Mouse (Mus musculus) heart, embryonic 16.5 days (tissue): ENCODE results near the gene Cry2. TPM values are rescaled to one million over a fixed set of nuclear protein-coding genes. Genes with fewer than 3 reads are reported as not detected.
A peak's percentile ranks its signal among the peaks of the same experiment; 100 is the strongest.
"Not testable (repeated sequence)": the region's sequence is repeated elsewhere in the genome, so short reads cannot be mapped to it uniquely, and the experiment has no call there.

Experiments used
- ATAC-seq: fragments of 200-750 bp; cut with Nextera tagmentation; replicated peaks from 2 replicates; pipeline ENCODE4 v1.8.0; 2017; ENCODE audit warnings: moderate number of reproducible peaks; ENCODE audit not compliant: insufficient read depth, low FRiP score; ENCODE audit errors: extremely low read depth
- H3K27ac ChIP-seq: fragments of 300-500 bp; sonication (generic); 2 replicates; pipeline ENCODE4 v1.5.1; 2014; ENCODE audit warnings: mild to moderate bottlenecking, low read length, control low read depth, moderate library complexity
- H3K27me3 ChIP-seq: fragments of 300-500 bp; sonication (generic); 2 replicates; pipeline ENCODE4 v1.6.1; 2014; ENCODE audit warnings: low read length, mixed read lengths; ENCODE audit not compliant: control insufficient read depth, insufficient read depth
- H3K36me3 ChIP-seq: fragments of 300-500 bp; sonication (generic); 2 replicates; pipeline ENCODE4 v1.6.1; 2014; ENCODE audit not compliant: control insufficient read depth, insufficient read depth
- H3K4me1 ChIP-seq: fragments of 300-500 bp; sonication (generic); 2 replicates; pipeline ENCODE4 v1.6.1; 2014; ENCODE audit warnings: low read length, mixed read lengths; ENCODE audit not compliant: control insufficient read depth, insufficient read depth
- H3K4me2 ChIP-seq: fragments of 300-500 bp; sonication (generic); 2 replicates; pipeline ENCODE4 v1.6.1; 2014; ENCODE audit warnings: low read depth, mild to moderate bottlenecking, control low read depth, low read length
- H3K4me3 ChIP-seq: fragments of 300-500 bp; sonication (generic); 2 replicates; pipeline ENCODE4 v1.5.1; 2014; ENCODE audit warnings: mild to moderate bottlenecking, control low read depth, low read length
- H3K9ac ChIP-seq: fragments of 300-500 bp; sonication (generic); 2 replicates; pipeline ENCODE4 v1.6.1; 2014; ENCODE audit warnings: low read length, control low read depth
- H3K9me3 ChIP-seq: fragments of 300-500 bp; sonication (generic); replicated peaks from 2 replicates; pipeline ENCODE4 v1.6.1; 2016; ENCODE audit warnings: low read length; ENCODE audit not compliant: control insufficient read depth
- WGBS: fragments of 180-500 bp; shearing (Covaris S2); extraction: QIAGEN DNeasy Blood & Tissue Kit; methylation state at CpG from one replicate; pipeline ENCODE4 v1.1.7; 2014; 5-methylcytosine and 5-hydroxymethylcytosine counted together
- polyA plus RNA-seq: library from polyadenylated mRNA; unstranded; fragments of >200 nt; fragmentation: Nextera tagmentation; extraction: Ambion mirVana; gene quantifications from 2 replicates; pipeline ENCODE4 v1.2.1, GENCODE M21; 2015

Cry2 gene
- polyA plus RNA-seq, 1 experiment from 2014 or later = 18.4 TPM

- Histone ChIP-seq H3K4me1 (0 out of 2 replicates have a peak, but pooled peaks cover 2% of the 10 kb centered on the region), H3K36me3 (peaks cover 12% of the 10 kb centered on the region), H3K27me3 (0 out of 2 replicates have a peak, but pooled peaks cover 2% of the 10 kb centered on the region), H3K9me3 (no peaks in the 10 kb centered on the region), H3K9ac (peak overlapping the region; percentile 71), H3K27ac (no peak overlapping the region), H3K4me2 (peak overlapping the region; percentile 94), H3K4me3 (peak overlapping the region; percentile 63)
- 0 out of 2 replicates have a peak, but pooled peaks have one; percentile 10 for ATAC-seq
- WGBS = 5% methylated on average over 18 of the region's 22 CpGs
Observed at GRCm38 (mm10) chr2:92400682-92401081, 33.2 kb downstream of the Cry2 start.

GRCm38 (mm10) chr2:92399877-92400276, 34.0 kb downstream of the Cry2 start:
- H3K27me3 ChIP-seq, H3K9ac ChIP-seq, H3K4me3 ChIP-seq, H3K9me3 ChIP-seq, ATAC-seq, H3K36me3 ChIP-seq, H3K27ac ChIP-seq, H3K4me1 ChIP-seq, H3K4me2 ChIP-seq: not testable (repeated sequence)
- WGBS = 76% methylated on average over 4 of the region's 4 CpGs

DNA sequence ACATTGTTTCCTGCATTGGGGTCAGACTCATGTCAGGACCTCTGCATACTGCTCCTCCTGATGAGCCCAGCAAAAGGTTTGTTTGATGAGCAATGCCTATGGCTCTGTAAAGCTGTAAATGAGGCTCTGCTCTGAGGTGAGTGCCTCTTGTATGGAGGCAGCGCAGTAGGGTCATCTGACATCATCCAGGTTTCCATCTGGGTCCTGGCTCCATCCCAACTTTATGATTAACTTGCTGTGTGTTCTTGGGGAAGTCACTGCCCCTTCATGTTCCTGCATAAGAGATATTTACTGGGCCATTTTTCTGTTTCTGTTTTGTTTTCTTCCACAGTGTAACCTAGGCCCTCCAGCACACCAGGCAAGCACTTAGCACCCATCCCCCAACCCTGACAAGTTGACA, 36.4 kb downstream of the Cry2 start:
- Histone ChIP-seq H3K9me3 (no peaks in the 10 kb centered on the region), H3K27me3 (peaks cover 15% of the 10 kb centered on the region), H3K4me3 (no peak overlapping the region), H3K9ac (no peak overlapping the region), H3K4me2 (no peak overlapping the region), H3K27ac (no peak overlapping the region), H3K4me1 (peaks cover 2% of the 10 kb centered on the region; the same call in 1 of the 2 replicates), H3K36me3 (no peaks in the 10 kb centered on the region)
- WGBS = 36% methylated on average over 1 of the region's 1 CpGs
- no peak for ATAC-seq

- no peaks in the 10 kb centered on the region for H3K9me3 ChIP-seq
- peaks cover 17% of the 10 kb centered on the region for H3K27me3 ChIP-seq
- no peak overlapping the region for H3K4me3 ChIP-seq
- H3K4me1 ChIP-seq = peaks cover 7% of the 10 kb centered on the region; the same call in 1 of the 2 replicates
- no peak overlapping the region for H3K9ac ChIP-seq
- ATAC-seq = no peak
- H3K4me2 ChIP-seq = no peak overlapping the region
- 78% methylated on average over 3 of the region's 3 CpGs for WGBS
- H3K36me3 ChIP-seq = no peaks in the 10 kb centered on the region
- H3K27ac ChIP-seq = no peak overlapping the region
Observed at GRCm38 (mm10) chr2:92395535-92395934, 38.3 kb downstream of the Cry2 start.

DNA sequence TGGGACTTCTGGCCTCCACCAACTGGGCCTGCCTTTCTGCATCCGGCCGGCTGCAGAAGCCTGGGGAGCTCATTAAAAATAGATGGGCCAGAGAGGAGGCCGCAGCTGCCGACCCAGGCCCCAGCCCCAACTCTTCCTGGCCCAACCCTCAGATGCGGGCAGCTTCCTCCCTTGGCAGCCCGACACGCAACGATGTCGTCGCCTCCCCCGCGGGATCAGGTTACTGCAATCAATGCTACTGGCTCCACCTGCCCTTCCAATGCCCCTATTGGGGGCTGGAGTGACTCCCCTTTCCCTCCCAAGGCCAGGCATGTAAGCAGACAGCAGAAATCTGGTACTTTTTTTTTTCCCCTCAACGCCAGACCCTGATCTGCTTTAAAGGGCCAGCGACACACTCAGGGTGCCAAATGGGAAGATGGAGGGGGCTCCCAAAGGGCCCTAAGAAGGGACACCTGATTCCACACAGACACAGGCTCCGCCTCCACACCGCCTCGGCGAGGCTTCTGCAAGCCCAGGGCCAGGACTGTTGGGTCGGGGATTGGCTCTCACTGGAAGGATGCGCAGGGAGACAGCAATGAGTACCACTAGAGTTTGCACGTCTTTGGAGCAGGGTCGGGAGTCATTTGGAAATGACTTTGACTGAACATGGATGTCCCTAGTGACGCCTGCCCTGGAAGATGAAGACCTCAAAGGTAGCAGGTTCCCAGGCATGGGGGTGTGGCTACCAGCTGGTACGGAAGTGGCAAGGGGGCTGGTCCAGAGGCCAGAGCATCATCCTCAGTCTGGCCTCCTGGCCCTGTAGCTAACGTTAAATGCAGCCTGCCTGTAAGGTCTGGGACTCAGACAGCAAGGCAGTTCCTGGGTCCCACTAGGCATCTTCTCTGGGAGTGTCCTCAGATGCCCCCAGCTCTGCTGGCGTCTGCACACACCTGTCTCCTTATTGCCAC, 41.3 kb downstream of the Cry2 start:
- H3K4me1 ChIP-seq = peaks cover 23% of the 10 kb centered on the region
- ATAC-seq = no peak
- H3K27me3 ChIP-seq = peaks cover 18% of the 10 kb centered on the region
- H3K9ac ChIP-seq = peak overlapping the region; percentile 28; the same call in 1 of the 2 replicates
- H3K27ac ChIP-seq = no peak overlapping the region
- no peaks in the 10 kb centered on the region for H3K36me3 ChIP-seq
- H3K4me3 ChIP-seq = peak overlapping the region; percentile 29
- WGBS = 6% methylated on average over 26 of the region's 26 CpGs
- H3K4me2 ChIP-seq = peak overlapping the region; percentile 48
- no peaks in the 10 kb centered on the region for H3K9me3 ChIP-seq

GRCm38 (mm10) chr2:92391703-92392317, 42.0 kb downstream of the Cry2 start:
- Histone ChIP-seq H3K27ac (no peak overlapping the region), H3K4me2 (peak overlapping the region; percentile 48), H3K36me3 (no peaks in the 10 kb centered on the region), H3K9ac (peak overlapping the region; percentile 28; the same call in 1 of the 2 replicates), H3K9me3 (no peaks in the 10 kb centered on the region), H3K27me3 (peaks cover 19% of the 10 kb centered on the region), H3K4me1 (peaks cover 23% of the 10 kb centered on the region), H3K4me3 (peak overlapping the region; percentile 29)
- whole genome bisulfite sequencing = 31% methylated on average over 11 of the region's 11 CpGs
- ATAC-seq = no peak

DNA sequence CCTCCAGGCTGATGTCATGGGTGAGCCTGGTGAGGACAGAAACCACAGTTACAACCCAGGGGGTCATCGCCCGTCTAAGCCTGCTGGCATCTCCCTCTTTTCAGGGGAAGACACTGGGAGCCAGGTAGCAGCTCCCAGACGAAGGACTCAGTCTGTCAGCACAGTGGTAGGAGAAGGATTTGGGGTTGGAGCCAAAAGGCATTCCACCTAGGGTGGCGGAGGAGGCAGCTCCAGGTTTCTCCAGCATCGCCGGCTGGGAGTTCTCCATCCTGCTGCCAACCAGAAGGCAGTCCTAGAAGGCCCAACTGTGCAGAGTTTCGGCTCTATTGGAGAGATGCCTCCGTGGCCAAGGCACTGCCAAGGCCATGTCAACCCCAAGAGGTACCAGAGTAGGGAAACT, 42.7 kb downstream of the Cry2 start:
- Histone ChIP-seq H3K36me3 (no peaks in the 10 kb centered on the region), H3K4me2 (no peak overlapping the region), H3K4me1 (peaks cover 23% of the 10 kb centered on the region), H3K4me3 (no peak overlapping the region), H3K27me3 (peaks cover 19% of the 10 kb centered on the region), H3K9me3 (no peaks in the 10 kb centered on the region), H3K27ac (no peak overlapping the region), H3K9ac (no peak overlapping the region)
- 73% methylated on average over 8 of the region's 8 CpGs for WGBS
- no peak for ATAC-seq

GRCm38 (mm10) chr2:92390206-92390930, 43.5 kb downstream of the Cry2 start:
- Histone ChIP-seq H3K9ac (no peak overlapping the region), H3K9me3 (no peaks in the 10 kb centered on the region), H3K27me3 (peaks cover 19% of the 10 kb centered on the region), H3K4me2 (no peak overlapping the region), H3K27ac (no peak overlapping the region), H3K4me1 (peaks cover 23% of the 10 kb centered on the region), H3K4me3 (no peak overlapping the region), H3K36me3 (no peaks in the 10 kb centered on the region)
- 65% methylated on average over 6 of the region's 6 CpGs for WGBS
- no peak for ATAC-seq
